Mouse (Mus musculus): ENCODE data around the gene Kcnj10.

DNA sequence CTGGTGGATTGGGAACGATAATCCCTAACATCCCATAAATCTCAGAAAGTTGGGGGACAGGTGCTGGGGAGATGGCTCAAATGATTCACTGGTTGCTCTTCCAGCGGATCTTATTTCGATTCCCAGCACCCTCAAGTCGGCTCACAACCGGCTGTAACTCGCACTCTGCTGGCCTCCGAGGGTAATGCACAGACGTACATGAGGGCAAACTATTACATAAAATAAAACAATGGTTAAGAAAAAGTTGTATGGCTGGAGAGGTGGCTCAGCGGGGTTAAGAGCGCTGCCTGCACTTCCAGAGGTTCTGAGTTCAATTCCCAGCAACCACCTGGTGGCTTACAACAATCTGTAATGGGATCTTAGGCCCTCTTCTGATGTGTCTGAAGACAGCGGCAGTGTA is 14.3 kb upstream of the Kcnj10 start:
- TF ChIP-seq CTCF (IDR thresholded peaks at IDR 0.05; ENCODE audit: control insufficient read depth, insufficient read depth, insufficient replicate concordance, low read depth, low read length) (no peak), POLR2A (IDR thresholded peaks at IDR 0.05; ENCODE audit: control insufficient read depth, low read depth, low read length) (no peak)
